Mouse (Mus musculus) erythroblast, embryonic 14.5 days (primary cell): ENCODE results near the gene A030014E15Rik.

Source experiments
- GATA1 ChIP-seq: IDR thresholded peaks from 2 replicates; pipeline ENCODE4 v1.6.1; 2012; ENCODE audit warnings: low read length, inconsistent platforms, mixed read lengths
- TAL1 ChIP-seq: IDR thresholded peaks from 3 replicates; pipeline ENCODE4 v1.6.1; 2012; ENCODE audit warnings: low read length, inconsistent platforms, mixed read lengths

DNA sequence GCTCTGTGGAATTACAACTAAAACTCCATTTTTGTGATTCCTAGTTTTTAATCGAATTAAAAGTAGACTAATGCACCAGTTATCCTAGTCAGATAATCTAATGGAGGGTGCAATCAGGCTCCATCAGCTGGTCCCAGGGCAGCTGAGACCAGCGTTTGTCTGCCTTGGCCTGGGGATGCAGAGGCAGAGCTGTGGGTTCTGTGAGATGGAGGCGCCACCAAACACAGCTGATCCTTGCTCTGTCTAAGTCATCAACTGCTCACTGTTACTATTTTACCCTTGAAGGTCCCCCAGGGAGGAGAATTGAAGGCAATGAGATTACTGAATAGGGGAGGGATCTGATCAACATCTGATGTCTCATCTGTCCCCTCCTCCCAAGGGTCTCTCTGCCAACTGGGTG is 41.7 kb downstream of the A030014E15Rik start:
- TF ChIP-seq TAL1 (no peak), GATA1 (no peak)
